Mouse (Mus musculus) neural tube, embryonic 11.5 days (tissue): ENCODE data around the gene Grasp. TPM values are rescaled to one million over a fixed set of nuclear protein-coding genes. Genes with fewer than 3 reads are reported as not detected.
A peak's percentile ranks its signal among the peaks of the same experiment; 100 is the strongest.

Experiments
- ATAC-seq: fragments of 200-750 bp; cut with Nextera tagmentation; 2 replicates; pipeline ENCODE4 v1.8.0; 2017; ENCODE audit warnings: moderate number of reproducible peaks, mild to moderate bottlenecking, moderate TSS enrichment, moderate library complexity; ENCODE audit not compliant: insufficient read depth, low FRiP score, low TSS enrichment
- DNase-seq: peaks from one replicate; pipeline ENCODE4 v3.0.0-alpha.2; 2015; ENCODE audit warnings: low spot score
- H3K27ac ChIP-seq: fragments of 300-500 bp; sonication (generic); 2 replicates; pipeline ENCODE4 v1.5.1; 2014; ENCODE audit warnings: low read depth, mild to moderate bottlenecking, low read length
- H3K27me3 ChIP-seq: fragments of 300-500 bp; sonication (generic); 2 replicates; pipeline ENCODE4 v1.6.1; 2014; ENCODE audit warnings: mild to moderate bottlenecking, low read length, mixed read lengths; ENCODE audit not compliant: control insufficient read depth, insufficient read depth
- H3K36me3 ChIP-seq: fragments of 300-500 bp; sonication (generic); 2 replicates; pipeline ENCODE4 v1.6.1; 2014; ENCODE audit warnings: mild to moderate bottlenecking, low read length, moderate library complexity, mixed read lengths; ENCODE audit not compliant: control insufficient read depth, insufficient read depth
- H3K4me1 ChIP-seq: fragments of 300-500 bp; sonication (generic); 2 replicates; pipeline ENCODE4 v1.6.1; 2014; ENCODE audit warnings: low read length, mixed read lengths; ENCODE audit not compliant: control insufficient read depth, insufficient read depth
- H3K4me2 ChIP-seq: fragments of 300-500 bp; sonication (generic); 2 replicates; pipeline ENCODE4 v1.6.1; 2014; ENCODE audit warnings: low read depth, mild to moderate bottlenecking, moderate library complexity
- H3K4me3 ChIP-seq: fragments of 300-500 bp; sonication (generic); 2 replicates; pipeline ENCODE4 v1.5.1; 2014; ENCODE audit warnings: low read depth, low read length
- H3K9ac ChIP-seq: fragments of 300-500 bp; sonication (generic); 2 replicates; pipeline ENCODE4 v1.6.1; 2014; ENCODE audit warnings: mild to moderate bottlenecking, low read length
- H3K9me3 ChIP-seq: fragments of 300-500 bp; sonication (generic); 2 replicates; pipeline ENCODE4 v1.6.1; 2016; ENCODE audit warnings: low read length; ENCODE audit not compliant: control insufficient read depth
- WGBS: fragments of 180-500 bp; shearing (Covaris S2); extraction: QIAGEN DNeasy Blood & Tissue Kit; methylation state at CpG from one replicate; pipeline ENCODE4 v1.1.7; 2014; 5-methylcytosine and 5-hydroxymethylcytosine counted together
- polyA plus RNA-seq: library from polyadenylated mRNA; unstranded; fragments of >200 nt; fragmentation: Nextera tagmentation; extraction: Ambion mirVana; gene quantifications from 2 replicates; pipeline ENCODE4 v1.2.1, GENCODE M21; 2014

Gene Grasp
- polyA plus RNA-seq, 1 experiment from 2014 or later: 6.6 TPM

GRCm38 (mm10) chr15:101253886-101254795 is 30.2 kb downstream of the Grasp start, which contains the start of gene Nr4a1:
Nr4a1 (plus strand) TSS chr15:101254269.
- H3K4me2 ChIP-seq: peak within 1 kb of the TSS; percentile 90
- no peaks in the 10 kb centered on the region for H3K27me3 ChIP-seq
- H3K9ac ChIP-seq: peak within 1 kb of the TSS; percentile 79
- H3K9me3 ChIP-seq: no peaks in the 10 kb centered on the region
- 0 out of 2 replicates have a peak, but pooled peaks cover 4% of the 10 kb centered on the region for H3K4me1 ChIP-seq
- H3K27ac ChIP-seq: no peak within 1 kb of the TSS
- DNase-seq (peak; percentile 59), ATAC-seq (peak; percentile 63)
- no peaks in the 10 kb centered on the region for H3K36me3 ChIP-seq
- WGBS: 1% methylated on average over 77 of the region's 82 CpGs
- peak within 1 kb of the TSS; percentile 64 for H3K4me3 ChIP-seq

- 94% methylated on average over 7 of the region's 7 CpGs for WGBS
- no peak overlapping the region for H3K4me2 ChIP-seq
- no peaks in the 10 kb centered on the region for H3K9me3 ChIP-seq
- 0 out of 2 replicates have a peak, but pooled peaks cover 4% of the 10 kb centered on the region for H3K4me1 ChIP-seq
- H3K27me3 ChIP-seq: no peaks in the 10 kb centered on the region
- ATAC-seq (no peak), DNase-seq (no peak)
- H3K27ac ChIP-seq: no peak overlapping the region
- H3K4me3 ChIP-seq: no peak overlapping the region
- H3K36me3 ChIP-seq: no peaks in the 10 kb centered on the region
- H3K9ac ChIP-seq: no peak overlapping the region
Measured at GRCm38 (mm10) chr15:101255842-101256462, 32.0 kb downstream of the Grasp start.

GRCm38 (mm10) chr15:101256463-101257206 is 32.6 kb downstream of the Grasp start:
- Histone ChIP-seq H3K27me3 (no peaks in the 10 kb centered on the region), H3K9ac (no peak overlapping the region), H3K36me3 (no peaks in the 10 kb centered on the region), H3K4me1 (0 out of 2 replicates have a peak, but pooled peaks cover 4% of the 10 kb centered on the region), H3K27ac (no peak overlapping the region), H3K4me2 (no peak overlapping the region), H3K9me3 (no peaks in the 10 kb centered on the region), H3K4me3 (no peak overlapping the region)
- DNase-seq: no peak
- no peak for ATAC-seq
- 76% methylated on average over 14 of the region's 14 CpGs for WGBS

- 89% methylated on average over 11 of the region's 11 CpGs for WGBS
Measured at GRCm38 (mm10) chr15:101258420-101258819, 34.4 kb downstream of the Grasp start.

GRCm38 (mm10) chr15:101259922-101260321 is 35.9 kb downstream of the Grasp start:
- 83% methylated on average over 3 of the region's 3 CpGs for WGBS
- Histone ChIP-seq H3K4me1 (no peaks in the 10 kb centered on the region), H3K9ac (no peak overlapping the region), H3K4me3 (no peak overlapping the region), H3K4me2 (no peak overlapping the region), H3K9me3 (no peaks in the 10 kb centered on the region), H3K27me3 (no peaks in the 10 kb centered on the region), H3K36me3 (no peaks in the 10 kb centered on the region), H3K27ac (no peak overlapping the region)
- ATAC-seq (no peak), DNase-seq (no peak)

More at GRCm38 (mm10) chr15:101258420-101258819, 34.4 kb downstream of the Grasp start:
- Histone ChIP-seq H3K4me2 (no peak overlapping the region), H3K9ac (no peak overlapping the region; the same call in 1 of the 2 replicates), H3K9me3 (no peaks in the 10 kb centered on the region), H3K4me1 (0 out of 2 replicates have a peak, but pooled peaks cover 4% of the 10 kb centered on the region), H3K27ac (no peak overlapping the region), H3K36me3 (no peaks in the 10 kb centered on the region), H3K27me3 (no peaks in the 10 kb centered on the region), H3K4me3 (no peak overlapping the region)
- ATAC-seq (no peak), DNase-seq (no peak)

- no peaks in the 10 kb centered on the region for H3K4me1 ChIP-seq
- H3K4me3 ChIP-seq: no peak overlapping the region
- no peaks in the 10 kb centered on the region for H3K27me3 ChIP-seq
- no peaks in the 10 kb centered on the region for H3K36me3 ChIP-seq
- H3K27ac ChIP-seq: no peak overlapping the region
- no peak for ATAC-seq
- 56% methylated on average over 10 of the region's 10 CpGs for WGBS
- DNase-seq: no peak
- H3K9me3 ChIP-seq: no peaks in the 10 kb centered on the region
- H3K4me2 ChIP-seq: no peak overlapping the region
- H3K9ac ChIP-seq: no peak overlapping the region
Measured at GRCm38 (mm10) chr15:101260387-101260786, 36.4 kb downstream of the Grasp start.

GRCm38 (mm10) chr15:101260874-101261622 is 37.1 kb downstream of the Grasp start:
- no peaks in the 10 kb centered on the region for H3K9me3 ChIP-seq
- H3K9ac ChIP-seq: no peak overlapping the region
- H3K36me3 ChIP-seq: no peaks in the 10 kb centered on the region
- H3K4me3 ChIP-seq: no peak overlapping the region
- no peak for DNase-seq
- 79% methylated on average over 13 of the region's 13 CpGs for WGBS
- H3K4me1 ChIP-seq: peaks cover 4% of the 10 kb centered on the region
- H3K27me3 ChIP-seq: peaks cover 2% of the 10 kb centered on the region; the same call in 1 of the 2 replicates
- no peak for ATAC-seq
- H3K4me2 ChIP-seq: no peak overlapping the region
- H3K27ac ChIP-seq: 0 out of 2 replicates have a peak overlapping the region, but pooled peaks have one; percentile 14

GRCm38 (mm10) chr15:101262502-101262901 is 38.5 kb downstream of the Grasp start:
- ATAC-seq (no peak), DNase-seq (no peak)
- Histone ChIP-seq H3K9ac (no peak overlapping the region), H3K36me3 (no peaks in the 10 kb centered on the region), H3K4me3 (no peak overlapping the region), H3K27ac (no peak overlapping the region), H3K9me3 (no peaks in the 10 kb centered on the region), H3K4me2 (no peak overlapping the region), H3K27me3 (peaks cover 12% of the 10 kb centered on the region), H3K4me1 (peaks cover 9% of the 10 kb centered on the region)
- 79% methylated on average over 5 of the region's 5 CpGs for whole genome bisulfite sequencing
